Mouse (Mus musculus) frontal cortex, postnatal 14 days (tissue): ENCODE data around the gene Tcl1b2.
"Not testable (repeated sequence)": the region's sequence is repeated elsewhere in the genome, so short reads cannot be mapped to it uniquely, and the experiment has no call there.

Experiments
- DNase-seq, 2 experiments: peaks; one replicate each; pipeline ENCODE4 v3.0.0; 2022; ENCODE audit warnings: low spot score in 2 of 2

The Tcl1b2 gene

DNA sequence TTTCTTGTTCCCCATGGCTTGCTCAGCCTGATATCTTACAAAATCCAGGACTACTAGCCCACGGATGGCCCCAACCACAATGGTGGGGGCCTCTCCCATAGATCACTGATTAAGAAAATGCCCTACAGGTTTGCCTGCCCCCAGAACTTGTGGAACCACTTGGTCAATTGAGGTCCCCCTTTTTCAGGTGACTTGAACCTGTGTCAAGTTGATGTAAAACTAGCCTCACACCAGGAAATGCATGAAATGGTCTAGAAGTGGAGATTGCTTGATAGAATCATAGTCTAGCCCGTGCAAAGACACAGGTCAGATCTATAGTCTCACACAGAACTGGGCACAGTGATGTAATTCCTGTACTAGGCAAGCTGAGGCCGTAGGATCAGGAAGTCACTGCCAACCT, at the start of gene Tcl1b2:
TSS of gene Tcl1b2 (plus strand) at position 301 of the 400 bp plus-strand sequence.
- DNase-seq: no peak

DNA sequence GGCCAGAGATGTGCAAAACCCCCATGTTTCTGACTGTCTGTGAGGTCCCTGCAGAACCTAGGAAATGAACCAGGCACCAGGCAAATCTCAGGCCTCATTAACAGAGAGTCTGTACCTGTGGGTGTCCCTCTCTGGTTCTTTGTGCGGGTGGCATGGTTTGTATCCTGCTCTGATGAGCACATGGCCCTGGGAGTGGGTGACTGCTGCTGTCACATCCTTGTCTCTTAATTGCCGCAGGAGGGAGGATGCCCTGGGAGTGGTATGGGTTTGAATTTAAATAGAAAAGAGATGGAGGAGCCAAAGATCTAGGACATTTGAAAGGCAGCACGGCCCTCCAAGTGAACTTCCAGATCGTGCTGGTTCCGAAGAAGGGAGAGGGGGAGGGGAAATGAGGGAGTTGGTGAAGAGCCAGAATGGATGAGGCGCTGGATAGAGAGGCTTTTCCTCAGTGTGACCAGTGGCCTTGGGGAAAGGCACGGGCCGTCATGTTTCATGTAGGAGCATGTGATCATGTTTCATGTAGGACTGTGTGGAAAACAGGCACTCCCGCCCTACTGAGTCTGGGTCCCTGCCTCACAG, 46.3 kb upstream of the Tcl1b2 start:
- DNase-seq: no peak

DNA sequence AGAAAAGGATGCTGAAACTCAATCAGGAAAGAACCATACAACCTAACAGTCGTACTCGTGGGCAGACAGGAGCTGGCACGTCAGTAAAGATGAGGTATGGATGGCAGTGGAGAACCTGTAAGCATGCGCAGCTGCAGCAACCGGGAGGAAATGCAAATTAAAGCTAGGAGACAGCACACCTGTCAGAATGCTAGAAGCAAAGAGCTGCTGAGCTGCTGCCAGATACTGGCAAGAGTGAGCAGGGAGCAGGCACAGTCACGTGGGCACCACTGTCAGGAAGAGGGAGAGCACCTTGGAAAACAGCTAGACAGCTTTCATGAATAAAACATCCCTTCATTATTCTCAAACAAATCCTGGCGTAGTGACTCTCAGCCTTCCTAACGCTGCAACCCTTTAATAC, 42.9 kb upstream of the Tcl1b2 start:
- peak; percentile 27 to 47 for DNase-seq

DNA sequence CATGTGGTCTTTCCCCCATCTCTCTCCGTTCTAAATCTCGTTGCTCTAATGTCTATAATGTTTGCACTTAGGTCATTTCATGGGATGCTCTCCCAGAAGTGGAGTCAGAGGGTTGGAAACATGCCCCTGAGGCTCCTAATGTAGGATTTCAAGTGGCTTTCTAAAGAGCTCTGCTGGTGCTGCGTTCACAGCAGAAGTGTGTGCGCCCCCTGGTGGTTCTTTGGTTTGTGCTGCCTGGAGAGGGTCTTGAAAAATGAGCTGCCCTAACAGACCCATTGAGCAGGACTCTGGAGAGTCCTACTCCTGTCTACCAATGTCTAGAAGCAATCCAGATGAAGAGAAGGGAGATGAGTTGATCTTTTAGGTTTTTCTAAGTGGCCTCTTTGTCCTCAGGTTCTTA, 41.8 kb upstream of the Tcl1b2 start:
- peak; percentile 36 to 73 for DNase-seq

GRCm38 (mm10) chr12:105105326-105105725, 40.5 kb upstream of the Tcl1b2 start:
- DNase-seq: no peak

DNA sequence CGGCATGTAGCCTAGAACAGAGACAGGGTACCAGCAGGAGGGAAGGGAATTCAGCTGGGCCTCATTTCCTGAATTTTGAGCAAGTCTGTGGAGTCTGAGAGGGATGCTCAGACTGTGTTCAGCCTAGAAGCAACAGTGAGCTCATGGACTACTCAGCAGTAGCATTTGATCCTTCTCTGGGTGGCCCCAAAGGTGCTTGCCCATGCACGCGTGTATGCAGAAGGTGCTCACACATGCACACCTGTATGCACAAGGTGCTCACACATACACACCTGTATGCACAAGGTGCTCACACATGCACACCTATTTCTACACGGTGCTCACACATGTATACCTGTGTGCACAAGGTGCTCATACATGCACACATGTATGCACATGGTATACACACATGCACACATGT, 37.0 kb upstream of the Tcl1b2 start:
- no peak for DNase-seq

GRCm38 (mm10) chr12:105109406-105109805, 36.4 kb upstream of the Tcl1b2 start:
- DNase-seq: no peak

DNA sequence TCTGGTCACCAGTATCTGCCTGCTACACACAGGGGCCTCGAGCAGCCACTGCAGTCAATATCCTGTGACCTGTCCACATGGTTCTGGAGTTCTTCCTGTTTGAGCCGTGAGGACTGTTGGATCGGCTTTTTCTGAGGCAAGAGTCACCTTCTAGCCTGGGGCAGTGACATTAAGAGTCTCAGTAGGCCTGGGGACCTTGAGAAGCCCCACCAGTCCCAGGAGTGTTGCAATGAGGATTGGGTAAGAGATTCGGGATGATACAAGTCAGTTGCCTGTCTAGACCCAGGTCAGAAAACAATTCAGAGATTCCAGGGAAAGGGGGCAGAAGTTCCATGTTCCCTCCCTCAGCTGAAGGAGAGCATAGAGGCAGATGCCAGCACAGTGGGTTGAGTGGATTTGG, 36.0 kb upstream of the Tcl1b2 start:
- no peak for DNase-seq

DNA sequence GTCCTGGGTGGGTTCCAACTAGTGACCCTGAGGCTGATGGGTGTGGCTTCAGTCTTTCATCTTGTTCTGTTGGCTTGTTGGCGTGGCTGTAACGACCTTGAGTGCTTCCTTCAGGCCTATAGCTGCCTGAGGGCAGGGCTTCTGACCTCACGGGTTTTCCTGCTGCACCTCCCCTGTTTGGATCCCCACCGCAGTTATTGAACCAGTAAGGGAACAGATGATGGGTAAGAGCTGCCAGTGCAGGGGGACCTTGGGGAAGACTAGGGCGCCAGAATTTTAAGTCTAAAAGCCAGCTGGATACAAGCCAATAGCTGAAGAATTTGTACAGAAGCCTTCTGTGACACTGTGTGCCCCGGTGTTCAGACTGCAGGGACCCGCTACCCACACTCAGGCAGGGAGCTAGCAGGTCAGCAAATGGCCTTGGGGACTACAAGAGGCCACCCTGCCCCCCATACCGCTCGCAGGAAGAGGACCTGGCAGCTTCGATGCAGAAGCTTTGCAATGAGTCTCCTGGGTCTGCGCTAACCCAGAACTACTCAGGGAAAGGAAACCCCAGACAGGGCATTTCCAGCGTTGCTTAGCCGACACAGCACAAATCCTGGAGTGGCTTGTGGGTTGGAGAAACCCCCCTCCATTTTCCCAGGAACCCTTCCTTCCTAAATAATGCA, 33.4 kb upstream of the Tcl1b2 start:
- no peak for DNase-seq

- no peak for DNase-seq
Measured at GRCm38 (mm10) chr12:105116648-105117047, 29.2 kb upstream of the Tcl1b2 start.

GRCm38 (mm10) chr12:105125362-105125761, 20.5 kb upstream of the Tcl1b2 start:
- DNase-seq: no peak

DNA sequence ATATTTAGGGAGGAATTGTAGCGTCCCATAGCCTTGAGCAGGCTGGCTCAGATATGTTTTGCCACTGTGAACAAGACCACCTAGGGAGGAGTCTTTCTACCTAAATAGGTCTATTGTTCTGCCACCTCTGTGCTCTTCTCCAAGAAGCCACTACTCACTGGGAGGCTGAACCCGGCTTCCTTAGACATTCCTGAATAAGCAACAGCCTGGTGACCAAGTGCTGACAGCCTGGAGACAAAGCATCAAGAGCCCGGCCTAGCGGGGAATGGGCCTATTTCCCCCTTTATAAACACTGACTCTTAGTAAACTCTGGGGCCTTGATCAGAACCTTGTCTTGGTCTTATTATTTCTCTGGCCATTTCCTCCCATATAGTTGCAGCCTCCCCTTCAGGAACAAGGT, 19.3 kb upstream of the Tcl1b2 start:
- DNase-seq: no peak

- no peak for DNase-seq
Measured at GRCm38 (mm10) chr12:105127607-105128006, 18.2 kb upstream of the Tcl1b2 start.

- DNase-seq: not testable (repeated sequence)
Measured at GRCm38 (mm10) chr12:105129494-105130205, 16.2 kb upstream of the Tcl1b2 start.

GRCm38 (mm10) chr12:105134167-105134566, 11.6 kb upstream of the Tcl1b2 start:
- DNase-seq: not testable (repeated sequence)

GRCm38 (mm10) chr12:105134826-105135225, 11.0 kb upstream of the Tcl1b2 start:
- not testable (repeated sequence) for DNase-seq

- not testable (repeated sequence) for DNase-seq
Measured at GRCm38 (mm10) chr12:105137729-105138128, 8.1 kb upstream of the Tcl1b2 start.

DNA sequence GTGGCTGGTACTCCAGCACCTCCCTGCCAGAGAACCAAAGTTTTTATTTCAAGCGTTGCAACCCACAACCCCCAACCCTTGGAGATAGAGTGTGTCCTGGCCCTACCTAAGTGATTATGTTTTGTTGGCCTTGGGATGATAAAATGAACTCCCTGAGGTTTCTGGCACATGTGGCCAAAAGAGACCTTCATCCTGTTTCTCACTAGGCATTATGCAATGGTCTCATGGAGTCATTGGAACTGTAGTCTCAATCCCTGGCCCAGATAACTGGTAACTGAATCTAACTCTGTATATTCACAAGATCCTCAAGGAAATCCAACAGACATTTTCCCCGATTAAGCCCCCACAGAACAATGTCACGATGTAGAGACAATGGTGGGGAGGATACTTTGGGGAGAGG, 2.7 kb upstream of the Tcl1b2 start:
- DNase-seq: no peak

DNA sequence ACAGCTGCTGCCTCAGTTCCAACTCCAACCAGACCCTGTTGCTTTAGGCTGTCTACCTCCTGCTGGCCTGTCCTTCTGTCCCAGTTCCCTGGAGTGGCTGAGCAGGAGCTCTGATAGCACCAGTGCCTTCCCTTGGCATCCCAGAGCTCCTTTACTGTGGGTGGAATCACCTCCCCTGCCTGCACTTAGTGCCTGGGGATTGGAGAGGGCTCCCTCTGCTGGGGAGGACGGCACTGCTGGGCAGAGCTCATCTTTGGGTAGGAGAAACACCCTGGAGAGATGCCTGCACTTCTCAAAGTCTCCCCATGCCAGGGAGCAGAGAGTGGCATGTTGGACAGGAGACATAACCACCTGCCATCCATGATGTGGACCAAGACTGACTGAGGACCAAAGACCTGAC, 886 bp upstream of the Tcl1b2 start:
- not testable (repeated sequence) for DNase-seq

GRCm38 (mm10) chr12:105155286-105155685, 9.5 kb downstream of the Tcl1b2 start:
- peak in 1 of 2 experiments; percentile 4 for DNase-seq

GRCm38 (mm10) chr12:105158842-105159241, 13.0 kb downstream of the Tcl1b2 start:
- no peak for DNase-seq

GRCm38 (mm10) chr12:105159390-105159789, 13.6 kb downstream of the Tcl1b2 start, which contains the start of gene Tcl1b1:
TSS of gene Tcl1b1 (plus strand) at chr12:105159690.
- no peak for DNase-seq

GRCm38 (mm10) chr12:105166734-105167133, 20.9 kb downstream of the Tcl1b2 start:
- no peak for DNase-seq
